Mouse (Mus musculus) limb, embryonic 14.5 days (tissue): ENCODE data around the gene Lrrc27. TPM values are rescaled to one million over a fixed set of nuclear protein-coding genes. Genes with fewer than 3 reads are reported as not detected.
A peak's percentile ranks its signal among the peaks of the same experiment; 100 is the strongest.

Source experiments
- ATAC-seq: fragments of 200-750 bp; cut with Nextera tagmentation; 2 replicates; pipeline ENCODE4 v1.8.0; 2017; ENCODE audit warnings: low read depth, moderate number of reproducible peaks, moderate TSS enrichment; ENCODE audit not compliant: low FRiP score
- DNase-seq: peaks from one replicate; pipeline ENCODE4 v3.0.0-alpha.2; 2015; ENCODE audit warnings: low spot score
- H3K27ac ChIP-seq: fragments of 300-500 bp; sonication (generic); replicated peaks from 2 replicates; pipeline ENCODE4 v1.5.1; 2014; ENCODE audit warnings: low read depth, mild to moderate bottlenecking, low read length, moderate library complexity, mixed read lengths
- H3K27me3 ChIP-seq: fragments of 300-500 bp; sonication (generic); 2 replicates; pipeline ENCODE4 v1.6.1; 2014; ENCODE audit warnings: low read length, mixed read lengths; ENCODE audit not compliant: control insufficient read depth, insufficient read depth
- H3K36me3 ChIP-seq: fragments of 300-500 bp; sonication (generic); 2 replicates; pipeline ENCODE4 v1.6.1; 2014; ENCODE audit warnings: mild to moderate bottlenecking, low read length, moderate library complexity, mixed read lengths; ENCODE audit not compliant: control insufficient read depth, insufficient read depth
- H3K4me1 ChIP-seq: fragments of 300-500 bp; sonication (generic); 2 replicates; pipeline ENCODE4 v1.6.1; 2014; ENCODE audit warnings: antibody characterized with exemption, low read length, mixed read lengths; ENCODE audit not compliant: control insufficient read depth, insufficient read depth
- H3K4me2 ChIP-seq: fragments of 300-500 bp; sonication (generic); replicated peaks from 2 replicates; pipeline ENCODE4 v1.6.1; 2014; ENCODE audit warnings: low read depth, mild to moderate bottlenecking, low read length, moderate library complexity; ENCODE audit not compliant: severe bottlenecking
- H3K4me3 ChIP-seq: fragments of 300-500 bp; sonication (generic); replicated peaks from 2 replicates; pipeline ENCODE4 v1.5.1; 2014; ENCODE audit warnings: low read length
- H3K9ac ChIP-seq: fragments of 300-500 bp; sonication (generic); 2 replicates; pipeline ENCODE4 v1.6.1; 2014; ENCODE audit warnings: mild to moderate bottlenecking, low read depth, low read length, moderate library complexity; ENCODE audit not compliant: severe bottlenecking
- H3K9me3 ChIP-seq: fragments of 300-500 bp; sonication (generic); 2 replicates; pipeline ENCODE4 v1.6.1; 2016; ENCODE audit warnings: low read length; ENCODE audit not compliant: control insufficient read depth
- POLR2A ChIP-seq: fragments of 200-500 bp; IDR thresholded peaks from 2 replicates; pipeline ENCODE4 v1.8.0; 2012; ENCODE audit warnings: inconsistent platforms, mild to moderate bottlenecking, moderate library complexity, borderline replicate concordance; ENCODE audit not compliant: insufficient read depth, insufficient read length; ENCODE audit errors: extremely low read depth
- WGBS: fragments of 180-500 bp; shearing (Covaris S2); extraction: QIAGEN DNeasy Blood & Tissue Kit; methylation state at CpG from one replicate; pipeline ENCODE4 v1.1.7; 2014; 5-methylcytosine and 5-hydroxymethylcytosine counted together
- polyA plus RNA-seq, 2 experiments: library from polyadenylated mRNA; depleted of rRNA in 1 of 2; stranded (reverse) in 1 of 2; unstranded in 1 of 2; fragments of >200 nt; fragmentation: Nextera tagmentation in 1 of 2; extraction: Ambion mirVana in 1 of 2; gene quantifications; 2 replicates each; pipeline versions ENCODE4 v1.2.1 to v1.2.3; 2012 to 2014

The Lrrc27 gene
- polyA plus RNA-seq, 2 experiments = 3.9 to 4.2 TPM

DNA sequence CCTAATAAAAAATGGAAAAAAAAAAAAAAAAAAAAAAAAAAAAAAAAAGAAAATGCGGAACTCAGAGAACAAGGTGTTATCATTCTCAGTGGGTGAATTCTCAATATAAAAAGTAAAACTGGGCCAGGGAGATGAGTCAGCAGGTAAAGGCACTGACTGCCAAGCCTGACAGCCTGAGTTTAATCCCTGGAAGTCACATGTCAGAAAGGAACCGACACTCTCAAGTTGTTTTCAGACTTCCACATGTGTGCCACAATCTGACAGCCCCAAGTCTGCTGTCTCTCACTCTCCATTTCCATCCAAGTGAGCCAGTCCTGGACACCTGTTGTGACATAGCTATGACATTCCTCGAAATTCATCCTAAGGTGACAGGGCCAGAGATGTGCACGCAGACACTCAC, 28.4 kb upstream of the Lrrc27 start:
- Histone ChIP-seq H3K36me3 (no peaks in the 10 kb centered on the region), H3K27me3 (peaks cover 22% of the 10 kb centered on the region), H3K27ac (no peak overlapping the region), H3K9ac (no peak overlapping the region), H3K4me1 (peaks cover 9% of the 10 kb centered on the region), H3K4me2 (no peak overlapping the region), H3K4me3 (no peak overlapping the region), H3K9me3 (no peaks in the 10 kb centered on the region)
- TF ChIP-seq POLR2A = no peak
- no peak for ATAC-seq
- no peak for DNase-seq
- WGBS = 77% methylated on average over 4 of the region's 4 CpGs

DNA sequence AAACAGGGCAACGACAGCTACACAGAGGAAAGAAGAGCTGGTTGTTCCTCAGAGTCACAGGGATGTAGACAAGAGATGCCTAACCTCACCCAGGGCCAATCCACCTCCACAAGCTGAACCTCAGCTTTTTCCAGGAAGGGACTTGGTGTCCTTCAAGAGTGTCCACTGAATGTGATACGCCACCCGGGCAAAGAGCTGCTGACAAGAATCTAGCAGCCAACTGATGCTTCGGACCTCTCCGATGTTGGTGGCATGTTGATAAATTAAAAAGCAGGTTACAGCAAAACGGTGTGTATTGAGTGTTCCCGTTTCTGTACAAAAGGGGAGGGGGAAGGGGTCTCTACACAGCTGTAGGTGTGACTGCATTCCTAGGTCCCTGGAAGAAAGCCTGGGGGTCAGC, 27.9 kb upstream of the Lrrc27 start:
- H3K4me3 ChIP-seq = no peak overlapping the region
- no peak for TF ChIP-seq POLR2A
- no peak overlapping the region for H3K9ac ChIP-seq
- H3K27ac ChIP-seq = no peak overlapping the region
- H3K36me3 ChIP-seq = no peaks in the 10 kb centered on the region
- WGBS = 86% methylated on average over 7 of the region's 7 CpGs
- H3K9me3 ChIP-seq = no peaks in the 10 kb centered on the region
- peaks cover 22% of the 10 kb centered on the region for H3K27me3 ChIP-seq
- H3K4me1 ChIP-seq = peaks cover 9% of the 10 kb centered on the region
- no peak overlapping the region for H3K4me2 ChIP-seq
- no peak for DNase-seq
- no peak for ATAC-seq

DNA sequence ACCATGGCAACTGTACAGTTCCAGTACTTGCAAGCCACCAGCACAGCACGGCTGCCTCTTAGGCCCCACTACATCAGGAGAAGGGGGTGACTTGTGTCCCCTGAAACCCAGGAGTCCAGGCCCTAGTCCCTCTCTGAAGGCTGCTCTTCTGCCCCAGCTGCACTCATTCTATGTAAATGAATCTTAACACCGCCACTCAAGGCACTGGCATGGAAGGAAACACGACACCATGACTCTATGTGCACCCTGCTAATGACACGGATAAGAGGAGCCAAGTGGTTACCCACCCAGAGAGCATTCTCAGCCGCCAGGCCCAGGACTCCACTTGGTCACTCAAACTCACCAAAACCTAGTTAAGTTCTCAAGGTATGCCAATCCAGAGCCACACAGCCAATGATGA, 26.8 kb upstream of the Lrrc27 start:
- WGBS = 22% methylated on average over 5 of the region's 5 CpGs
- ATAC-seq = no peak
- no peak for TF ChIP-seq POLR2A
- H3K27me3 ChIP-seq = peaks cover 22% of the 10 kb centered on the region
- no peak overlapping the region for H3K4me2 ChIP-seq
- no peak overlapping the region for H3K4me3 ChIP-seq
- H3K9me3 ChIP-seq = no peaks in the 10 kb centered on the region
- DNase-seq = no peak
- H3K4me1 ChIP-seq = peaks cover 9% of the 10 kb centered on the region
- H3K27ac ChIP-seq = no peak overlapping the region
- H3K9ac ChIP-seq = no peak overlapping the region
- no peaks in the 10 kb centered on the region for H3K36me3 ChIP-seq

DNA sequence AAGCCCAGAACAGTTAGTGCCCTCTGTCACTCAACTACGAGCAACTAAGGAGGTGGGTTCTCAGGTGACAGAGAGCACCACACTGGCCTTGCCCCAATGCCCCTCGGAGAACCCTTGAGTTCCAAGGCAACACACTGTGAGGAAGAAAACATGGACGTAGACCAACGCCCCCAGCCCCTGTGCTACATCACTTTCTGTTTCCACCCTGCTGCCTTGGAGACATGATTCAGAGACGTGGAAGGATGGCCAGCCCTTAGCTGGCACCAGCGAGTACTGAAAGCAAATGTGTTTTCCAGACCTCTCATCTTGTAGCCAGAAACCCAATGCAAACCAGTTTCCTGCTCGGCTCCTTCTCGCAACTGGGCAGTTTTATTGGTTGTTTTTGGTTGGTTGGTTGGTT, 26.4 kb upstream of the Lrrc27 start:
- H3K9me3 ChIP-seq = no peaks in the 10 kb centered on the region
- no peak overlapping the region for H3K9ac ChIP-seq
- DNase-seq = no peak

DNA sequence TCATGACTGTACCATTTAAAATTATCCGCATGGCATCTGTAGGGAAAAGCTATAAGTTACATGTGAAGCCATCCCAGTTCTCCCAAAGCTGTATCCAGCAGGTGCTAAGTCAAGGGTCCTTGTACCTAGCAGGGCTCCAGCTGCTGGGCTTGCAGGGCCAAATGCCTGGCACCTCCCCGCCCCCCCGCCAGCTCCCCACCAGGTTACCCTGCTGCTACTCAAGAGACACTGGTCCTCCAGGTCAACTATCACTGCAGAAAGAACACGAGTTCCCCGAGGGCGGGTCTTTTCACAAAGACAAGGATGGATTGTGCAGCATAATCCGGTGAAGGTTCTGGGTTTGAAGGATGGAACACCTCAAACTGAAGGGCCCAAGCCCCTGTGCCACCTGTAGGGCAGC, 25.5 kb upstream of the Lrrc27 start:
- TF ChIP-seq POLR2A = no peak
- peaks cover 9% of the 10 kb centered on the region for H3K4me1 ChIP-seq
- ATAC-seq (no peak), DNase-seq (no peak)
- no peaks in the 10 kb centered on the region for H3K36me3 ChIP-seq
- no peak overlapping the region for H3K27ac ChIP-seq
- peaks cover 22% of the 10 kb centered on the region for H3K27me3 ChIP-seq
- WGBS = 36% methylated on average over 7 of the region's 7 CpGs
- peak overlapping the region; percentile 98; the same call in 1 of the 2 replicates for H3K4me2 ChIP-seq
- H3K9ac ChIP-seq = no peak overlapping the region
- H3K9me3 ChIP-seq = no peaks in the 10 kb centered on the region
- peak overlapping the region; percentile 71 for H3K4me3 ChIP-seq

More for the DNA sequence above, 26.4 kb upstream of the Lrrc27 start:
- no peak for TF ChIP-seq POLR2A
- Histone ChIP-seq H3K4me1 (peaks cover 9% of the 10 kb centered on the region), H3K27ac (no peak overlapping the region), H3K27me3 (peaks cover 22% of the 10 kb centered on the region), H3K4me2 (no peak overlapping the region), H3K36me3 (no peaks in the 10 kb centered on the region), H3K4me3 (no peak overlapping the region)
- 47% methylated on average over 8 of the region's 8 CpGs for WGBS
- ATAC-seq = no peak

DNA sequence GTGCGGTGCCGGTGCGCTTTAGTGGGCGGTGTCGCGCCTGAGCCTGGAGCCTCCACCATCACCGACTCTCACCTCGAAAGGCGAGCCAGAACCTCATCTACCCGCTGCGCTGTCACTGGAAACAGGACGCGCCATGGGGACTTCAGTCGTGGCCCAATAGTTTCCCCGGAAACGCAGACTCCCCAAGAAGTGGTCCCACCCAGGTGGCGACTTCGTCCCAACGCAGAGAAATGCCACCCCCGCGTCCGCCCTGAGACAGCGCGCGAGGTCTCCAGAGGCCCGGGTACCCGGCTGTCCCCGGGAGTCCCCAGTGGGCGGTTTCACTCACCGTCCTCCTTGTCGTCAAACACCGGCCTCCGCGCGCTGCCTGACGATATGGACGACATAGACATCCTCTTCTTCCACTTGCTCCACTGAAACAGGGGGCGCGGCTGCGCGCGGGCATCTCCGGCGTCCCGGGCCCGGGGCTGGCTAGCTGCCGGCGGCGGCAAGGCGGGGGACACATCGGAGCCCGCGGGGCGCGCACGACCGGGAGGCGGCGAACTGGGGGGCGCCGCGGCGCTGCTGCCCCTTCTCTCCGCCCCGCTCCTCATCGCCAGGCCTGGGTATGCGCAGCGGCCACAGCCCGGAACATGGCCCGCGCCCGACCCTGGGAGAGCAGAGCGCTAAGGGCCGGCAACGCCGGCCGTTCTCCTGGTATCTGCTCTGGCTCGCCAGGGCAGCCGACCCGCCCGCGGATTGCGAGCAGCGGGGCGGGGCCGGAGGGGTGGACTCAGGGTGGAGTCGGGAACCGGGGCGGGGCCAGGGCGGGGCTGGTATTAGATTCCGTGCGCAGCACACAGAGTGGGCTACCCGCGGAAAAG, 24.8 kb upstream of the Lrrc27 start:
- ATAC-seq = peak; percentile 97
- Histone ChIP-seq H3K9me3 (no peaks in the 10 kb centered on the region), H3K27ac (no peak overlapping the region), H3K36me3 (no peaks in the 10 kb centered on the region), H3K27me3 (peaks cover 22% of the 10 kb centered on the region), H3K4me1 (peaks cover 9% of the 10 kb centered on the region), H3K4me2 (peak overlapping the region; percentile 98), H3K4me3 (peak overlapping the region; percentile 71), H3K9ac (peak overlapping the region; percentile 52)
- under 1% methylated on average over 83 of the region's 94 CpGs for whole genome bisulfite sequencing
- peak; percentile 80 for DNase-seq
- no peak for TF ChIP-seq POLR2A
